Mouse (Mus musculus) erythroblast, embryonic 14.5 days (primary cell): Measurements from ENCODE around the gene Map3k13.

Experiments
- GATA1 ChIP-seq: IDR thresholded peaks from 2 replicates; pipeline ENCODE4 v1.6.1; 2012; ENCODE audit warnings: low read length, inconsistent platforms, mixed read lengths
- TAL1 ChIP-seq: IDR thresholded peaks from 3 replicates; pipeline ENCODE4 v1.6.1; 2012; ENCODE audit warnings: low read length, inconsistent platforms, mixed read lengths

DNA sequence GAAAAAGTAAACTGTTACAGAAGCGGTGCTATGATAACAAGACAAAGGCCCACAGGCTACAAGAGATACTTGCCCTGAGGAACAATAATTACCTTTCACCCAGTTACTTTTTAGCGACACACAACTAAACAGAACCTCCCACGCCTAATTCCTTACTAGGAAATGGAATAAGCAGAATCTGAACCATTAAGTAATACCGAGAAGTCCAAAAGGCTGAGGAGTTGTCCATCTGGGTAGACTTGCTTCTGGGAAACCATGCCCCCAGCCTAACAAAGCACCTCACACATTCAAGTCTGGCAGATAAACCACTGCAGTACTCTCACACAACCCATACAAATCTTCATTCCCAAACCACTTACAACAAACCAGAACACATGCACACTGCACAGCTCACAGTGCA, 15.0 kb upstream of the Map3k13 start:
- TF ChIP-seq GATA1 (no peak), TAL1 (no peak)
